Mouse (Mus musculus): Measurements from ENCODE around the gene Olfr1134. TPM values are rescaled to one million over a fixed set of nuclear protein-coding genes. Genes with fewer than 3 reads are reported as not detected.
"Not testable (repeated sequence)": the region's sequence is repeated elsewhere in the genome, so short reads cannot be mapped to it uniquely, and the experiment has no call there.

The Olfr1134 gene
- not detected in 2 replicates for polyA plus RNA-seq (2011; ENCODE audit: insufficient read length, low read depth, missing spikeins)

- TF ChIP-seq POLR2A (IDR thresholded peaks at IDR 0.05; ENCODE audit: low read depth, low read length) (no peak), CTCF (IDR thresholded peaks at IDR 0.05; ENCODE audit: borderline replicate concordance, insufficient read depth, low read length) (no peak)
- H3K4me1 ChIP-seq (ENCODE audit: control insufficient read depth, insufficient read depth, low read length) = no peaks in the 10 kb centered on the region
- no peak within 1 kb of the TSS for H3K27ac ChIP-seq (ENCODE audit: insufficient read depth, low read length)
- no peak within 1 kb of the TSS for H3K4me3 ChIP-seq (ENCODE audit: insufficient read depth, low read length)
Measured at GRCm38 (mm10) chr2:87658360-87658759, at the start of gene Olfr1134. Gene Olfr1134, minus strand, starts transcription at chr2:87658460.

- no peaks in the 10 kb centered on the region for H3K4me1 ChIP-seq (ENCODE audit: control insufficient read depth, insufficient read depth, low read length)
- no peak within 1 kb of the TSS for H3K4me3 ChIP-seq (ENCODE audit: insufficient read depth, low read length)
- no peak within 1 kb of the TSS for H3K27ac ChIP-seq (ENCODE audit: insufficient read depth, low read length)
- TF ChIP-seq POLR2A (IDR thresholded peaks at IDR 0.05; ENCODE audit: low read depth, low read length) (no peak), CTCF (IDR thresholded peaks at IDR 0.05; ENCODE audit: borderline replicate concordance, insufficient read depth, low read length) (no peak)
Measured at GRCm38 (mm10) chr2:87693847-87694246, 35.6 kb upstream of the Olfr1134 start, which contains the start of gene Olfr1136. Gene Olfr1136, minus strand, starts transcription at chr2:87693947.

DNA sequence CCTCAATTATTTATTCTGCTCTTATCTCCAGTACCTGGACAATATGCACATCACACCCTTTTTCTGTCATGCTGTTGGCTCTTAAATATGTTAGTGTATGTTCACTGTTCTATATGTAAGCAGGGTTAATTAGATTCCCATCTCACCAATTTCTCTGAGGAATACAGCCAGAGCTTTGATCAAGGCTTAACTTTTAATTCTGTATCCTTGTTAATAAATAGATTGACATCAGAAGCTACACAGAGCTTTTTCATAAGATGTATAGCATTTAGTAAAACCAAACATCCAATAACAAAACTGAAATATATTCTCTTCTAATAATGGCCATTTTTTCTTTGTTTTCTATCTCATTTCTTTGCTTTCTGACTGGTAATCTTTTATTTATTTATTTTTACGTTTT lies 15.3 kb upstream of the Olfr1134 start, which contains the start of gene Olfr1135:
Gene Olfr1135, minus strand, starts transcription at position 101 of the 400 bp plus-strand sequence.
- Histone ChIP-seq H3K4me1 (ENCODE audit: control insufficient read depth, insufficient read depth, low read length) (no peaks in the 10 kb centered on the region), H3K27ac (ENCODE audit: insufficient read depth, low read length) (no peak within 1 kb of the TSS), H3K4me3 (ENCODE audit: insufficient read depth, low read length) (no peak within 1 kb of the TSS)
- TF ChIP-seq CTCF (IDR thresholded peaks at IDR 0.05; ENCODE audit: borderline replicate concordance, insufficient read depth, low read length) (no peak), POLR2A (IDR thresholded peaks at IDR 0.05; ENCODE audit: low read depth, low read length) (no peak)

- Histone ChIP-seq H3K27ac (ENCODE audit: insufficient read depth, low read length) (no peak within 1 kb of the TSS), H3K4me1 (ENCODE audit: control insufficient read depth, insufficient read depth, low read length) (no peaks in the 10 kb centered on the region), H3K4me3 (ENCODE audit: insufficient read depth, low read length) (no peak within 1 kb of the TSS)
- TF ChIP-seq CTCF (IDR thresholded peaks at IDR 0.05; ENCODE audit: borderline replicate concordance, insufficient read depth, low read length) (no peak), POLR2A (IDR thresholded peaks at IDR 0.05; ENCODE audit: low read depth, low read length) (no peak)
Measured at GRCm38 (mm10) chr2:87647274-87647673, 11.0 kb downstream of the Olfr1134 start, which contains the start of gene Olfr1133. Gene Olfr1133, minus strand, starts transcription at chr2:87647374.

GRCm38 (mm10) chr2:87642441-87642840 lies 15.8 kb downstream of the Olfr1134 start:
- no peak for TF ChIP-seq CTCF (IDR thresholded peaks at IDR 0.05; ENCODE audit: borderline replicate concordance, insufficient read depth, low read length)
- no peak for TF ChIP-seq POLR2A (IDR thresholded peaks at IDR 0.05; ENCODE audit: low read depth, low read length)

GRCm38 (mm10) chr2:87637435-87637834 lies 20.8 kb downstream of the Olfr1134 start, which contains the start of gene Olfr1132:
Gene Olfr1132, minus strand, starts transcription at chr2:87637535.
- H3K27ac ChIP-seq (ENCODE audit: insufficient read depth, low read length) = no peak within 1 kb of the TSS
- no peaks in the 10 kb centered on the region for H3K4me1 ChIP-seq (ENCODE audit: control insufficient read depth, insufficient read depth, low read length)
- no peak for TF ChIP-seq CTCF (IDR thresholded peaks at IDR 0.05; ENCODE audit: borderline replicate concordance, insufficient read depth, low read length)
- TF ChIP-seq POLR2A (IDR thresholded peaks at IDR 0.05; ENCODE audit: low read depth, low read length) = no peak
- H3K4me3 ChIP-seq (ENCODE audit: insufficient read depth, low read length) = no peak within 1 kb of the TSS

More at GRCm38 (mm10) chr2:87642441-87642840, 15.8 kb downstream of the Olfr1134 start:
- Histone ChIP-seq H3K4me3 (ENCODE audit: insufficient read depth, low read length) (no peak overlapping the region), H3K27ac (ENCODE audit: insufficient read depth, low read length) (no peak overlapping the region), H3K4me1 (ENCODE audit: control insufficient read depth, insufficient read depth, low read length) (no peaks in the 10 kb centered on the region)

DNA sequence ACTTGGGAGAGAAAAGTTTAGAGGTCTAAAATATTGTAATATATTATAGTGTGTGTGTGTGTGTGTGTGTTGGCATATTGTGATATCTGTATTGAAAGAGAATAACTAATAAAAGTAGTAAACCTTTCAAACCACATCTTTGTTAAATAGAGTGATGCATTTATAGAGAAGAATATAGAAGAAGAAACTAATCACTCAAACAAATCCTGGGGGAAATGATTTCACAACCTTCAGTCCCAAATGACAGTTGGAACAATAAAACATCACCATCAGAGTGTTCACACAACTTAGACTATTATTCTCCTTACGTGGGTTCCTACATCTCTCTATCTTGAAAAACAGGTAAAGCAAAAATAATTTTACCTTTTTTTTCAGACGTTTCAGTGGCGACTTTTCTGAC lies 31.5 kb downstream of the Olfr1134 start, which contains the start of gene Olfr1131:
Gene Olfr1131, plus strand, starts transcription at position 301 of the 400 bp plus-strand sequence.
- Histone ChIP-seq H3K4me3 (ENCODE audit: insufficient read depth, low read length) (no peak within 1 kb of the TSS), H3K4me1 (ENCODE audit: control insufficient read depth, insufficient read depth, low read length) (no peaks in the 10 kb centered on the region), H3K27ac (ENCODE audit: insufficient read depth, low read length) (no peak within 1 kb of the TSS)
- TF ChIP-seq CTCF (IDR thresholded peaks at IDR 0.05; ENCODE audit: borderline replicate concordance, insufficient read depth, low read length) (no peak), POLR2A (IDR thresholded peaks at IDR 0.05; ENCODE audit: low read depth, low read length) (no peak)

DNA sequence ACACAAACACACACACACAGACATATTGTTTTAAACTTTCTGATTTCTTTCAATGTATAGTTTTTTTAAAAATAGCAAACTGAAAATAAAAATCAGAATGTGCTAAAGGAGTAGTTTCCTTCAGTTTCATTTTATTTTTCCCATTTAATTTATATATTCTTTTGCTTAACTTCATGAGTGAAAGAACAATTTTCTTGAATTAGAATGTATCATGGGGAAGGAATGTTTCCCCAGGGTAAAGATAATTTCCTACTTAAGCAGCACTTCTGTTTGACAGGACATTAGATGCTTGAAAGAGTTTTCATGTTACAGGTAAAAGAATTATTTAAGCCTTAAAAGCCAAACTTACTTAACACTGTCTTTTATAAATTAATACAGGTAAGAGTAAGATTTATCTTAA lies 52.3 kb downstream of the Olfr1134 start, which contains the start of gene Olfr1130:
Gene Olfr1130, plus strand, starts transcription at position 301 of the 400 bp plus-strand sequence.
- H3K27ac ChIP-seq (ENCODE audit: insufficient read depth, low read length); H3K4me3 ChIP-seq (ENCODE audit: insufficient read depth, low read length): not testable (repeated sequence)

More for the DNA sequence above, 52.3 kb downstream of the Olfr1134 start, which contains the start of gene Olfr1130:
- H3K4me1 ChIP-seq (ENCODE audit: control insufficient read depth, insufficient read depth, low read length) = not testable (repeated sequence)

Other genes starting within 250 kb of the Olfr1134 start
- gene Olfr1123, start 241.8 kb downstream of the Olfr1134 start, polyA plus RNA-seq (2011; ENCODE audit: insufficient read length, low read depth, missing spikeins) = 0.11 TPM in 1 of 2 replicates, not detected in the other
- not detected in 2 replicates for gene Olfr1124, start 228.2 kb downstream of the Olfr1134 start, polyA plus RNA-seq (2011; ENCODE audit: insufficient read length, low read depth, missing spikeins)
- not detected in 2 replicates for gene Olfr1126, start 204.5 kb downstream of the Olfr1134 start, polyA plus RNA-seq (2011; ENCODE audit: insufficient read length, low read depth, missing spikeins)
- gene Pramel7, start 161.4 kb downstream of the Olfr1134 start, polyA plus RNA-seq (2011; ENCODE audit: insufficient read length, low read depth, missing spikeins) = not detected in 2 replicates
- gene Pramel6, start 151.9 kb downstream of the Olfr1134 start, polyA plus RNA-seq (2011; ENCODE audit: insufficient read length, low read depth, missing spikeins) = not detected in 2 replicates
- not detected in 2 replicates for gene Olfr153, start 126.7 kb downstream of the Olfr1134 start, polyA plus RNA-seq (2011; ENCODE audit: insufficient read length, low read depth, missing spikeins)
- not detected in 2 replicates for gene Olfr1128, start 112.9 kb downstream of the Olfr1134 start, polyA plus RNA-seq (2011; ENCODE audit: insufficient read length, low read depth, missing spikeins)
- not detected in 2 replicates for gene Olfr1129, start 84.6 kb downstream of the Olfr1134 start, polyA plus RNA-seq (2011; ENCODE audit: insufficient read length, low read depth, missing spikeins)
- not detected in 2 replicates for gene Olfr1130, start 52.2 kb downstream of the Olfr1134 start, polyA plus RNA-seq (2011; ENCODE audit: insufficient read length, low read depth, missing spikeins)
- not detected in 2 replicates for gene Olfr1131, start 31.4 kb downstream of the Olfr1134 start, polyA plus RNA-seq (2011; ENCODE audit: insufficient read length, low read depth, missing spikeins)
- not detected in 2 replicates for gene Olfr1132, start 20.9 kb downstream of the Olfr1134 start, polyA plus RNA-seq (2011; ENCODE audit: insufficient read length, low read depth, missing spikeins)
- gene Olfr1133, start 11.1 kb downstream of the Olfr1134 start, polyA plus RNA-seq (2011; ENCODE audit: insufficient read length, low read depth, missing spikeins) = not detected in 2 replicates
- not detected in 2 replicates for gene Olfr1135, start 15.2 kb upstream of the Olfr1134 start, polyA plus RNA-seq (2011; ENCODE audit: insufficient read length, low read depth, missing spikeins)
- gene Olfr1136, start 35.5 kb upstream of the Olfr1134 start, polyA plus RNA-seq (2011; ENCODE audit: insufficient read length, low read depth, missing spikeins) = not detected in 2 replicates
- gene Olfr1137, start 54.7 kb upstream of the Olfr1134 start, polyA plus RNA-seq (2011; ENCODE audit: insufficient read length, low read depth, missing spikeins) = not detected in 2 replicates
- not detected in 2 replicates for gene Olfr1138, start 81.5 kb upstream of the Olfr1134 start, polyA plus RNA-seq (2011; ENCODE audit: insufficient read length, low read depth, missing spikeins)
- gene Olfr1140, start 85.3 kb upstream of the Olfr1134 start, polyA plus RNA-seq (2011; ENCODE audit: insufficient read length, low read depth, missing spikeins) = not detected in 2 replicates
- gene Olfr1141, start 95.5 kb upstream of the Olfr1134 start, polyA plus RNA-seq (2011; ENCODE audit: insufficient read length, low read depth, missing spikeins) = not detected in 2 replicates
- not detected in 2 replicates for gene Olfr152, start 121.0 kb upstream of the Olfr1134 start, polyA plus RNA-seq (2011; ENCODE audit: insufficient read length, low read depth, missing spikeins)
- not detected in 2 replicates for gene Olfr1143, start 142.1 kb upstream of the Olfr1134 start, polyA plus RNA-seq (2011; ENCODE audit: insufficient read length, low read depth, missing spikeins)
- gene Olfr1145, start 151.4 kb upstream of the Olfr1134 start, polyA plus RNA-seq (2011; ENCODE audit: insufficient read length, low read depth, missing spikeins) = not detected in 2 replicates
- not detected in 2 replicates for gene Olfr1148, start 172.1 kb upstream of the Olfr1134 start, polyA plus RNA-seq (2011; ENCODE audit: insufficient read length, low read depth, missing spikeins)
- gene Olfr1150-ps1, start 185.5 kb upstream of the Olfr1134 start, polyA plus RNA-seq (2011; ENCODE audit: insufficient read length, low read depth, missing spikeins) = not detected in 2 replicates
- gene Olfr1151, start 197.4 kb upstream of the Olfr1134 start, polyA plus RNA-seq (2011; ENCODE audit: insufficient read length, low read depth, missing spikeins) = not detected in 2 replicates
- gene Olfr1152, start 208.0 kb upstream of the Olfr1134 start, polyA plus RNA-seq (2011; ENCODE audit: insufficient read length, low read depth, missing spikeins) = 0.09 TPM in 1 of 2 replicates, not detected in the other
- gene Olfr1153, start 236.5 kb upstream of the Olfr1134 start, polyA plus RNA-seq (2011; ENCODE audit: insufficient read length, low read depth, missing spikeins) = not detected in 2 replicates
- gene Olfr1154, start 246.7 kb upstream of the Olfr1134 start, polyA plus RNA-seq (2011; ENCODE audit: insufficient read length, low read depth, missing spikeins) = not detected in 2 replicates

Data from embryonic fibroblast, embryonic 13.5 days (primary cell).